Mouse (Mus musculus): ENCODE measurements around the gene Zfp629.

Zfp629 gene

GRCm38 (mm10) chr7:127564381-127565150 is 51.0 kb downstream of the Zfp629 start:
- DNase-seq (ENCODE audit: low read depth, low spot score), result peak; percentile 21

DNA sequence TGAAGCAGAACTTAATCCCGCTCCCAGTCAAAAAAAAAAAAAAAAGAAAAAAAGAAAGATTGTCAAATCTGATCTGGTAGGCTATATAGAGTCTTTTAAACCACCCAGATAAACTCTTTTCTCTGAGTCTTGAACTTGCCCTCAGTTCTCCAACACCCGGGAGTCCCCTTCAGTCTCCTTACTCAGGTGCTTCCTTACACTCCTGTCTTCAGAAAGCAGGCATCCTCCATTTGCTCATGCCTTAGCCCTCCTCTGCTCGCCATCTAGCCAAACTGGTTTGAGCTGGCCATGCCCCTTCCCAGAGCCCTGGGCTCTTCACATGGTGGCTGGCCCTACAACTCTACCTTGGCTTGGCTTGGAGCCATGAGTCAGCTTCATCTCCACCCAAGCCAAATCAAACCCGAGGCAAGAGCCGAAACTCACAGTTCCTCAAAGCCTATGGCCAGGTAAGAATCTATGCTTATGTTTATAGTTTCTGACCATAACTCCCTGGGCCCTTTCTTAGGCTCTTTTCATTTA is 54.2 kb downstream of the Zfp629 start, which contains the start of gene Tmem265:
Tmem265 (plus strand) TSS at position 51 of the 519 bp plus-strand sequence.
- DNase-seq (ENCODE audit: low read depth, low spot score), result no peak

DNA sequence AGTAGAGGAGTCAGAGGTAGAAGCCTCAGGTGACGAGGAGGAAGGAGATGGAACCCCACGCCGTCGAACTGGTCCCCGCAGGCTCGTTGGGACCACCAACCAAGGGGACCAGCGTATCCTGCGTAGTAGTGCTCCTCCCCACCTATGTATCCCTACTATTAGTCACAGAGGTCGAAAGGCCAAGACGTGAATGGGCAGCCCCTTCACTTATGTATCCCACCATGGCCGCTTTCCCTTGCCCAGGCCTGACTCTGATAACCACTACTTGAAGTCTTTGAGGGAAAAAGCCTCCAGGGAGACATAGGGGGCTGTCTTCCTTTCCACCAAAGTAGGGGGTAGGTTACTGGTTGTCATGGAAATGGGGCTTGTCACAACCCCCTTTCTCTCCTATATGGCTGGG is 55.0 kb downstream of the Zfp629 start:
- DNase-seq (ENCODE audit: low read depth, low spot score), result no peak
